Mouse (Mus musculus) heart, embryonic 16.5 days (tissue): ENCODE measurements at regions not wholly inside any gene's neighbourhood (a gene's known extent, or its start where the extent isn't known, plus 50 kb on each side); places are given as distances from the start of the nearest gene placed in this dataset.

Experiments
- ATAC-seq: fragments of 200-750 bp; cut with Nextera tagmentation; replicated peaks from 2 replicates; pipeline ENCODE4 v1.8.0; 2017; ENCODE audit warnings: moderate number of reproducible peaks; ENCODE audit not compliant: insufficient read depth, low FRiP score; ENCODE audit errors: extremely low read depth
- H3K27ac ChIP-seq: fragments of 300-500 bp; sonication (generic); 2 replicates; pipeline ENCODE4 v1.5.1; 2014; ENCODE audit warnings: mild to moderate bottlenecking, low read length, control low read depth, moderate library complexity
- H3K27me3 ChIP-seq: fragments of 300-500 bp; sonication (generic); 2 replicates; pipeline ENCODE4 v1.6.1; 2014; ENCODE audit warnings: low read length, mixed read lengths; ENCODE audit not compliant: control insufficient read depth, insufficient read depth
- H3K36me3 ChIP-seq: fragments of 300-500 bp; sonication (generic); 2 replicates; pipeline ENCODE4 v1.6.1; 2014; ENCODE audit not compliant: control insufficient read depth, insufficient read depth
- H3K4me1 ChIP-seq: fragments of 300-500 bp; sonication (generic); 2 replicates; pipeline ENCODE4 v1.6.1; 2014; ENCODE audit warnings: low read length, mixed read lengths; ENCODE audit not compliant: control insufficient read depth, insufficient read depth
- H3K4me2 ChIP-seq: fragments of 300-500 bp; sonication (generic); 2 replicates; pipeline ENCODE4 v1.6.1; 2014; ENCODE audit warnings: low read depth, mild to moderate bottlenecking, control low read depth, low read length
- H3K4me3 ChIP-seq: fragments of 300-500 bp; sonication (generic); 2 replicates; pipeline ENCODE4 v1.5.1; 2014; ENCODE audit warnings: mild to moderate bottlenecking, control low read depth, low read length
- H3K9ac ChIP-seq: fragments of 300-500 bp; sonication (generic); 2 replicates; pipeline ENCODE4 v1.6.1; 2014; ENCODE audit warnings: low read length, control low read depth
- H3K9me3 ChIP-seq: fragments of 300-500 bp; sonication (generic); replicated peaks from 2 replicates; pipeline ENCODE4 v1.6.1; 2016; ENCODE audit warnings: low read length; ENCODE audit not compliant: control insufficient read depth
- WGBS: fragments of 180-500 bp; shearing (Covaris S2); extraction: QIAGEN DNeasy Blood & Tissue Kit; methylation state at CpG from one replicate; pipeline ENCODE4 v1.1.7; 2014; 5-methylcytosine and 5-hydroxymethylcytosine counted together

DNA sequence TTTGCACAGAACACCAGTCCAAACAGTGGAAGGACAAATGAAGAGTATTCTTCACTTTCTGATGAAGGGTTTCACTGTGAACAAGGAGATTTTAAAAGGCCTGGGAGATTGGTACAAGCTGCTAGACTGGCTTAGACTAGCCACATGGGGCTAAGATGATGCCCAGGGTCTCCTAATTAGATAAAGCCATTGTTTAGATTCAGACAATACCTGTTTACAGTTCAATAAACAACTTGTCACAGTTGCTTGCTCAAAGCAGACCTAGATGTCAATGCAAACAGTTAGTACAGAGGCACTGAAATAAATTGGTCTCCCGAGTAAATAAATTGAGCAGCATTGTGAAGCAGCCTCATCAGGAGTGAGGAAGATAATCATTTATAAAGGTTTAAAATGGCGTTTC is 359.6 kb downstream of the Rwdd3 start:
- Histone ChIP-seq H3K4me2 (no peak overlapping the region), H3K27ac (no peak overlapping the region), H3K27me3 (no peaks in the 10 kb centered on the region), H3K36me3 (no peaks in the 10 kb centered on the region), H3K4me3 (no peak overlapping the region), H3K4me1 (no peaks in the 10 kb centered on the region), H3K9me3 (no peaks in the 10 kb centered on the region), H3K9ac (no peak overlapping the region)
- WGBS, result 70% methylated on average over 2 of the region's 2 CpGs
- no peak for ATAC-seq

DNA sequence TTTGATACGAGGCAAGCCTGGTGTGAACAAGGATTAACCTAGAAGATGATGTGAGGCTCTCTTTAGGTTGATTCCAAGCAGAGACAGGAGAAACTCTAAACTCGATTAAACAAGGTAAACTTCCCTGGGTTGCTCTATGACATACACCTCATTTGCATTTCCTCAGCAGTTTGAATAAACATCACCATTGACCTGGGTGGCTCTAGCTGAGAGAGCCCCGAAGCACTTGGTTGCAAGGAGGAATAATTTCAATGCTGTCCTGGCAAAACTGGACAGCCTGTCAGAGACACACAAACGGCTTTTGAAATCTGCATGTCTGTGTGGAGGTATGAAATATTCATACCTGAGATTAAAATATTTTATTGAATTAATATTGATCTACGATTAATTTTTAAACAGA is 361.0 kb downstream of the Rwdd3 start:
- WGBS, result 53% methylated on average over 5 of the region's 5 CpGs
- no peak for ATAC-seq
- Histone ChIP-seq H3K9ac (no peak overlapping the region), H3K4me2 (no peak overlapping the region), H3K27ac (no peak overlapping the region), H3K4me3 (no peak overlapping the region), H3K36me3 (no peaks in the 10 kb centered on the region), H3K4me1 (no peaks in the 10 kb centered on the region), H3K27me3 (no peaks in the 10 kb centered on the region), H3K9me3 (no peaks in the 10 kb centered on the region)

DNA sequence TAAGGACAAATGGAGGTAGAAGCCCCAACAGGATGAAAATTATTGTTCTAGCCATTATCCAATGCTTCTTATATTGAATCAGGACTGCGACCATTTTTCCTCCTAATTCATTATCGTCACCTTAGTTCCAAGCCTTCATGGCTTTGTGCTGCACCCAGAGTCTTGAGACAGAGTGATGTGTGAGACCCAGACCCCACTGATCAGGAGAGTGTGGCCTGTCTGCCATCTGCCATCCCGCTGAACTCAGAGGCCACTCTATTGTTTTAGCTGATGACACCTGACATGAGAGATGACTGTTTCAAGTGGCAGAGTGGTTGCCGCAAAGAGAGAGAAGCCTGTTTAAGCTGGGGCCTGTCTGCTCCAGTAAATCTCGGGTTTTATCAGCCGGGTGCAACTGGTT is 361.4 kb downstream of the Rwdd3 start:
- Histone ChIP-seq H3K27ac (no peak overlapping the region), H3K9me3 (no peaks in the 10 kb centered on the region), H3K4me2 (no peak overlapping the region), H3K9ac (no peak overlapping the region), H3K36me3 (no peaks in the 10 kb centered on the region), H3K27me3 (no peaks in the 10 kb centered on the region), H3K4me1 (no peaks in the 10 kb centered on the region), H3K4me3 (no peak overlapping the region)
- no peak for ATAC-seq
- WGBS, result 35% methylated on average over 6 of the region's 6 CpGs

DNA sequence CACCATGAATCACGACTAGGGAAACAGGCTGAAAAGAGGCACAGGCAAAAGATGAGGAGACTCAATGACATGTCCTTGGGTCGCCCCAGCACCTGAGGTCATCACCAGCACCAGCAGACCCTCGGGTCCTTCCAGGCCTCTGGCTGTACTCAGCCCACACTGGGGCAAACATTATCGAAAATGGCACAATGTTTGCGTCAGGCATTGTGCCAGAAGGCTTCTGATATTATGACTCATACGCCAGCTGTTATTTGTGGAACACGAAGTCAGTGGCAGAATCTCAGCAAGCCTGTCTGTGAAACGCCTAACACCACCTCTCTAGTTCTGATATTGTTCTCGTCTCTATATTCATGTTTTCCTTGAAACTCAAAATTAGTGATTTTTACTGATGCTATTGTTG is 384.8 kb downstream of the Rwdd3 start:
- no peak overlapping the region for H3K4me3 ChIP-seq
- H3K36me3 ChIP-seq, result no peaks in the 10 kb centered on the region
- H3K4me1 ChIP-seq, result no peaks in the 10 kb centered on the region
- H3K9me3 ChIP-seq, result no peaks in the 10 kb centered on the region
- no peak overlapping the region for H3K27ac ChIP-seq
- no peak; the same call in 1 of the 2 replicates for ATAC-seq
- WGBS, result 43% methylated on average over 9 of the region's 9 CpGs
- H3K9ac ChIP-seq, result no peak overlapping the region
- H3K4me2 ChIP-seq, result no peak overlapping the region
- no peaks in the 10 kb centered on the region for H3K27me3 ChIP-seq

DNA sequence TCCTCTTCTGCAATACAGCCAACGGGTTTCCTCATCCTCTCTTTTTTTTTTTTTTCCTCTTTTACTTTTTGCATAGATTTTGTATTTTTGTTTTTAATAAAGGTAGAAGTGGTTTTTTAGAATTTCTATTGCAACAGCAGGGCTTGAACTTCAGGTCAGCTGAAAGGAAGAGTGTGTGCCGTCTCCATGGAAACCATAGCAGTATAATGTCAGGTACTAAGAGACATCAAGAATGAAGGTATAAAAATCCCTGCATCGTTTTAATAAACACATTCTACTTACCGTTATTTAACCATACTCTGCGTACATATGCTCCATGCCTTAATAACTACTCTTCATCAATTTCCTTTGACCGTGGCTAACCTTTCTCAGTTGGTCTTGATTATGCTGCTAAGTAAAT is 390.0 kb downstream of the Rwdd3 start:
- Histone ChIP-seq H3K4me1 (no peaks in the 10 kb centered on the region), H3K27me3 (no peaks in the 10 kb centered on the region)
- 79% methylated on average over 6 of the region's 6 CpGs for WGBS

DNA sequence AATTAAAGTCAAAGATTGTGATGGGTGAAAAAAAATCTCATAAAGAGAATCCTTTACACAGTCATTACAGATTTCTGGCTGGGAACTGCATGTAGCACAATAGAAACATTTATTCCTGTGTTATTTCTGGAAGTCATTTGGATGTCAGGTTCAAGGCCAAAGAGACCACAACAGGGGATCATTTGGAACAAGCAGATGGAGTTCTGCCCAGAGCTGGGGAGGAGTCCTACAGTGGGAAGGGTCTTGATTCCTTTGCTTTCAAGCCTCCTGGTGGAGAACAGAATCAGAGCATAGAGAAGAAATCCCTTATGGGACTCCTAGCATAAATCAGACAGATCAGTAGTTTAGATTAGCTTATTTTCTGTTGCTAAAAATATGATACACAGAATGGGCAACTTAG is 392.4 kb downstream of the Rwdd3 start:
- no peak overlapping the region for H3K4me3 ChIP-seq
- H3K4me1 ChIP-seq, result no peaks in the 10 kb centered on the region
- H3K9ac ChIP-seq, result no peak overlapping the region
- H3K27ac ChIP-seq, result no peak overlapping the region
- ATAC-seq, result no peak
- no peak overlapping the region for H3K4me2 ChIP-seq
- no peaks in the 10 kb centered on the region for H3K27me3 ChIP-seq
- H3K9me3 ChIP-seq, result no peaks in the 10 kb centered on the region
- no peaks in the 10 kb centered on the region for H3K36me3 ChIP-seq

More for the DNA sequence above, 390.0 kb downstream of the Rwdd3 start:
- Histone ChIP-seq H3K27ac (no peak overlapping the region), H3K9ac (no peak overlapping the region), H3K9me3 (no peaks in the 10 kb centered on the region), H3K36me3 (no peaks in the 10 kb centered on the region), H3K4me2 (no peak overlapping the region), H3K4me3 (no peak overlapping the region)
- no peak for ATAC-seq

DNA sequence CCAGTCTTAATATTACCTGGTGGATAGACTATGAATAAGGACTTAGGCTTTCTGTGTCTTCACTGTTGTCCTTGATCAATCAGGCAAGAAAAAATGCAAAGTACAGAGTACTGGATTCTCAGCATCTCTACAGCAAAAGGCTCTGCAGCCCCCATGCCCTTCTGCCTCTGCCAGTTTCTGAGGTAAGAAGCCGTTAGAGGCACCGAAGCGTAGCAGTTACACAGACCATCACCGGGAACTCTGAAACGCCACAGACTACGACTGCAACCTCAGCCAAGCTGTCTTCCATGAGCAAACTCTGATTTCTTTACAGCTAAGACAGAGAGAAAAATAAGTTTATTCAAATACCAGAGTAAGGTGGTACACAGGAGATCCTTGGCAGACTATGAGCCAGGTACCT is 396.5 kb downstream of the Rwdd3 start:
- H3K36me3 ChIP-seq, result no peaks in the 10 kb centered on the region
- no peaks in the 10 kb centered on the region for H3K9me3 ChIP-seq
- WGBS, result 89% methylated on average over 6 of the region's 6 CpGs
- no peaks in the 10 kb centered on the region for H3K27me3 ChIP-seq
- H3K9ac ChIP-seq, result no peak overlapping the region
- no peak for ATAC-seq
- no peak overlapping the region for H3K4me2 ChIP-seq
- H3K27ac ChIP-seq, result no peak overlapping the region
- H3K4me3 ChIP-seq, result no peak overlapping the region
- H3K4me1 ChIP-seq, result no peaks in the 10 kb centered on the region

DNA sequence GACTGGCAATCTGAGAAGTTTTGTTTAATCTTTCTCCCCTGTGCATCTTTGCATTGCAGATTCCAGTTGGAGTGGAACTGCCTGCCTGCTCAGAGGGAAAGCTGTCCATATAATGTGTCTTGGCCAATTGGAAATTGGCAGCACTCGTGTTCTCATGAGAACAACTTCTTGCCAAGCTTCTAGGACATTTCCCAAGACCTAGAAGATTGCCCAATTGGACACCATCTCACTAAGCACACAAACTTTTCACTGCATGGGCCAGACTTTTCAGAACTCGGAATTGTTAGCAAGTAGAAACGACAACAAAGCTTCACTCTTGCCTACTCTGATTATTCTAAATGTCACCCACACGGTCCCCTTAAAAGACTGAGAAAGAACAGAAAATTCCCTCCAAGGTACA is 409.8 kb downstream of the Rwdd3 start:
- no peak for ATAC-seq
- H3K9ac ChIP-seq, result no peak overlapping the region
- H3K4me3 ChIP-seq, result no peak overlapping the region
- no peaks in the 10 kb centered on the region for H3K9me3 ChIP-seq
- WGBS, result 72% methylated on average over 4 of the region's 4 CpGs
- no peaks in the 10 kb centered on the region for H3K27me3 ChIP-seq
- no peak overlapping the region for H3K27ac ChIP-seq
- H3K36me3 ChIP-seq, result no peaks in the 10 kb centered on the region
- no peaks in the 10 kb centered on the region for H3K4me1 ChIP-seq
- no peak overlapping the region for H3K4me2 ChIP-seq

DNA sequence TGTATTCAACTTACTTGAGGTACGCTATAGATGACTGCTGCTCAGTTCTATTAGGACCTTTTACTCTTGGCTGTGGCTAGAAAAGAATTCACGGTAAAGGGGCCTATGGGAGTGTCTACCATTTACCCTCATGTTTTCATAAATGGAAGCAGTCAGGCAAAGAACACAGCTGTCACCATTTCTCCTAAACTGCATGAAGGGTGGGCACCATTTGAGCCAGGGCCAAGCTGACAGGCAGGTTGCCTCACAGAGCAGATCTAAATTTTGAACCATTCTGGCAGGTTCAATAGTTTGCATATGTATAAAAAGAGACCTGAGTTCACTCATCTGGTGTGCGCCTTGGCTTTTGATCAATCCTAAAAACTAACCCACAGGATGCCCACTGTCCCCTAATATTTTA is 410.3 kb downstream of the Rwdd3 start:
- Histone ChIP-seq H3K4me2 (no peak overlapping the region), H3K27ac (no peak overlapping the region), H3K36me3 (no peaks in the 10 kb centered on the region), H3K9ac (no peak overlapping the region), H3K27me3 (no peaks in the 10 kb centered on the region), H3K4me1 (no peaks in the 10 kb centered on the region), H3K4me3 (no peak overlapping the region), H3K9me3 (no peaks in the 10 kb centered on the region)
- ATAC-seq, result no peak
- 89% methylated on average over 3 of the region's 3 CpGs for WGBS

DNA sequence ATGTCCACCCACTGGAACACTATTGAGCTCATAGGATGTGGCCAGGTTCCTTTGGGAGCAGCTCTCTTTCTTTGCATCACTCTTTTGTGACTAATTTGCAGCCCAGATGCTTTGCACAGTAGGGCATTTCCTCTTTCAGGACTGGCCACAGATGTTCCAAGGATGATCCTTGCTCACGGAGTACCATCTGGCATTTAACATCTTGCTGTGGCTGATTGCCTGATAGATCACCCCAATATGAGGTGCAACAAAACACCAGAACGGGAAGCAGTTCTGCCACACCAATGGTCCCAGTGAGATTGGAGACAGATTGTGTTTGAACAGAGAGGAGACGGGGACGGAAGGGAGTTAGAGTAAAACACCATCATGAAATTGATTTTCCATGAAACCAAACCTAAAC is 423.0 kb downstream of the Rwdd3 start:
- no peak overlapping the region for H3K27ac ChIP-seq
- no peak overlapping the region for H3K4me3 ChIP-seq
- no peaks in the 10 kb centered on the region for H3K4me1 ChIP-seq
- H3K27me3 ChIP-seq, result no peaks in the 10 kb centered on the region
- ATAC-seq, result no peak
- H3K9me3 ChIP-seq, result no peaks in the 10 kb centered on the region
- no peak overlapping the region for H3K9ac ChIP-seq
- no peak overlapping the region for H3K4me2 ChIP-seq
- WGBS, result 72% methylated on average over 4 of the region's 4 CpGs
- H3K36me3 ChIP-seq, result no peaks in the 10 kb centered on the region
